In genomic region chr11:54303076-54303727, GRCm38 (mm10) we compare ENCODE assay signal across 8 mouse cellular contexts. TPM values are rescaled to one million over a fixed set of nuclear protein-coding genes. Genes with fewer than 3 reads are reported as not detected.
DNase-seq lines count a peak whose midpoint lies in the region; ATAC-seq and TF ChIP-seq lines count a peak whose summit lies in the region.

No protein-coding gene starts in this region.

- H3K9me3 ChIP-seq in heart, postnatal 0 days (replicated peaks; ENCODE audit: control insufficient read depth, low read length): no peaks in the 10 kb centered on the region
- H3K9me3 ChIP-seq in forebrain, embryonic 10.5 days: 0 out of 2 replicates have a peak, but pooled peaks cover 3% of the 10 kb centered on the region
- no peaks in the 10 kb centered on the region for H3K9me3 ChIP-seq in limb, embryonic 15.5 days
- no peaks in the 10 kb centered on the region for H3K9me3 ChIP-seq in stomach, embryonic 14.5 days (ENCODE audit: control insufficient read depth, low read depth, low read length)

- CTCF ChIA-PET in Patski (lab: Charles Lee): no interaction called here

- ATAC-seq in heart, postnatal 0 days (ENCODE audit: insufficient read depth, low read depth): no peak
- no peak for ATAC-seq in Patski
- ATAC-seq in limb, embryonic 15.5 days (ENCODE audit: insufficient number of reproducible peaks, low FRiP score, low TSS enrichment, low read depth): no peak
- ATAC-seq in stomach, embryonic 14.5 days (ENCODE audit: insufficient number of reproducible peaks, insufficient read depth, low FRiP score, low read depth): no peak

- peak; percentile 46 for DNase-seq in heart, postnatal 0 days (ENCODE audit: low spot score)
- no peak for DNase-seq in heart, postnatal 36 days
- peak; percentile 17 for DNase-seq in Patski (ENCODE audit: low read depth, low spot score)
- peak; percentile 45 for DNase-seq in forebrain, embryonic 10.5 days (ENCODE audit: extremely low spot score, low spot score)
- DNase-seq in thymus, postnatal 14 days: no peak
- no peak for DNase-seq in cerebellum, adult 11-12 months

- H3K4me2 ChIP-seq in heart, postnatal 0 days (ENCODE audit: low read depth, low read length): peak overlapping the region; percentile 78; the same call in 1 of the 2 replicates
- H3K4me2 ChIP-seq in limb, embryonic 15.5 days: peak overlapping the region; percentile 90; the same call in 1 of the 2 replicates
- peak overlapping the region; percentile 92; the same call in 1 of the 2 replicates for H3K4me2 ChIP-seq in stomach, embryonic 14.5 days (replicated peaks; ENCODE audit: low read depth, low read length)

- in situ Hi-C loops in Patski (cut with MboI; ENCODE audit: low pct_unique_long_range_greater_than_20kb): loop anchor here (10.0 to 25.0 kb wide), 2 partner anchors 112 to 509 kb away; no protein-coding TSS in a partner anchor

- POLR2A ChIA-PET in Patski (lab: Charles Lee): no interaction called here

- WGBS in heart, postnatal 0 days: 14% methylated on average over 6 of the region's 6 CpGs
- WGBS in forebrain, embryonic 10.5 days: 18% methylated on average over 6 of the region's 6 CpGs
- WGBS in limb, embryonic 15.5 days: 20% methylated on average over 6 of the region's 6 CpGs
- WGBS in stomach, embryonic 14.5 days: 24% methylated on average over 6 of the region's 6 CpGs

- peaks cover 24% of the 10 kb centered on the region for H3K27me3 ChIP-seq in heart, postnatal 0 days (ENCODE audit: control insufficient read depth, insufficient read depth, low read length)
- peaks cover 11% of the 10 kb centered on the region for H3K27me3 ChIP-seq in Patski
- H3K27me3 ChIP-seq in forebrain, embryonic 10.5 days (ENCODE audit: poor library complexity, severe bottlenecking): peaks cover 24% of the 10 kb centered on the region; the same call in 1 of the 2 replicates
- peaks cover 37% of the 10 kb centered on the region for H3K27me3 ChIP-seq in limb, embryonic 15.5 days
- 0 out of 2 replicates have a peak, but pooled peaks cover 3% of the 10 kb centered on the region for H3K27me3 ChIP-seq in stomach, embryonic 14.5 days (ENCODE audit: control insufficient read depth, insufficient read depth, low read length)

- H3K4me3 ChIP-seq in heart, postnatal 0 days (ENCODE audit: low read depth, low read length): no peak overlapping the region
- peak overlapping the region; percentile 82 for H3K4me3 ChIP-seq in forebrain, embryonic 10.5 days
- H3K4me3 ChIP-seq in limb, embryonic 15.5 days: no peak overlapping the region
- no peak overlapping the region for H3K4me3 ChIP-seq in stomach, embryonic 14.5 days (ENCODE audit: low read depth, low read length)

- H3K36me3 ChIP-seq in heart, postnatal 0 days (replicated peaks; ENCODE audit: control insufficient read depth, insufficient read depth, low read length): no peaks in the 10 kb centered on the region
- H3K36me3 ChIP-seq in forebrain, embryonic 10.5 days (replicated peaks): no peaks in the 10 kb centered on the region
- H3K36me3 ChIP-seq in limb, embryonic 15.5 days: no peaks in the 10 kb centered on the region
- H3K36me3 ChIP-seq in stomach, embryonic 14.5 days (ENCODE audit: control insufficient read depth, insufficient read depth, low read length): no peaks in the 10 kb centered on the region

- H3K9ac ChIP-seq in heart, postnatal 0 days (replicated peaks; ENCODE audit: low read depth, low read length): no peak overlapping the region
- no peak overlapping the region for H3K9ac ChIP-seq in limb, embryonic 15.5 days
- no peak overlapping the region for H3K9ac ChIP-seq in stomach, embryonic 14.5 days (replicated peaks; ENCODE audit: low read depth, low read length)

- peaks cover 6% of the 10 kb centered on the region; the same call in 1 of the 2 replicates for H3K4me1 ChIP-seq in heart, postnatal 0 days (ENCODE audit: control insufficient read depth, insufficient read depth)
- H3K4me1 ChIP-seq in forebrain, embryonic 10.5 days: peaks cover 30% of the 10 kb centered on the region
- peaks cover 9% of the 10 kb centered on the region for H3K4me1 ChIP-seq in limb, embryonic 15.5 days
- peaks cover 4% of the 10 kb centered on the region; the same call in 1 of the 2 replicates for H3K4me1 ChIP-seq in stomach, embryonic 14.5 days (ENCODE audit: control insufficient read depth, insufficient read depth, low read length)

- intact Hi-C loops in heart, postnatal 36 days (cut with DNase I): loop anchor here (10.0 kb wide), 1 partner anchor 172 kb away; no protein-coding TSS in a partner anchor

- TF ChIP-seq EP300 in heart, postnatal 0 days (IDR thresholded peaks at IDR 0.05; ENCODE audit: low read depth): no peak

- no peak overlapping the region for H3K27ac ChIP-seq in heart, postnatal 0 days (ENCODE audit: low read depth)
- H3K27ac ChIP-seq in forebrain, embryonic 10.5 days: peak overlapping the region; percentile 91
- H3K27ac ChIP-seq in limb, embryonic 15.5 days: no peak overlapping the region
- no peak overlapping the region for H3K27ac ChIP-seq in stomach, embryonic 14.5 days (ENCODE audit: low read length)

- TF ChIP-seq CTCF in heart, postnatal 0 days (IDR thresholded peaks at IDR 0.05; ENCODE audit: low read depth): no peak
- TF ChIP-seq CTCF in Patski (IDR thresholded peaks at IDR 0.05): no peak

RNA-seq across cellular contexts. Expression of gene Acsl6, which starts 0.4 kb away (rescaled TPM):
- 0.04 and 0.97 TPM in 2 replicates for total RNA-seq in heart, postnatal 0 days (2014; rRNA removed; ENCODE audit: low replicate concordance)
- polyA plus RNA-seq in heart, postnatal 0 days (2015; fragmentation: Nextera tagmentation; extraction: Ambion mirVana): 0.32 and 0.51 TPM in 2 replicates
- total RNA-seq in heart, postnatal 36 days (2021): 1 to 10 TPM; 3.1 to 5.9 TPM
- 0.42 TPM for polyA plus RNA-seq in Patski (2021)
- polyA plus RNA-seq in forebrain, embryonic 10.5 days (2016; fragmentation: Nextera tagmentation; extraction: Ambion mirVana): 11.3 and 12.1 TPM in 2 replicates
- 0.52 and 0.93 TPM in 2 replicates for polyA plus RNA-seq in limb, embryonic 15.5 days (2015; fragmentation: Nextera tagmentation; extraction: Ambion mirVana)
- 2.4 and 3.0 TPM in 2 replicates for polyA plus RNA-seq in stomach, embryonic 14.5 days (2014; fragmentation: Nextera tagmentation; extraction: Ambion mirVana)

RNA-seq across cellular contexts. Expression of gene Il3, which starts 36.1 kb away (rescaled TPM):
- not detected in 2 replicates for total RNA-seq in heart, postnatal 0 days (2014; rRNA removed; ENCODE audit: low replicate concordance)
- polyA plus RNA-seq in heart, postnatal 0 days (2015; fragmentation: Nextera tagmentation; extraction: Ambion mirVana): not detected in 2 replicates
- not detected for total RNA-seq in heart, postnatal 36 days (2021)
- polyA plus RNA-seq in Patski (2021): not detected
- polyA plus RNA-seq in forebrain, embryonic 10.5 days (2016; fragmentation: Nextera tagmentation; extraction: Ambion mirVana): not detected in 2 replicates
- polyA plus RNA-seq in limb, embryonic 15.5 days (2015; fragmentation: Nextera tagmentation; extraction: Ambion mirVana): not detected in 2 replicates
- not detected in 2 replicates for polyA plus RNA-seq in stomach, embryonic 14.5 days (2014; fragmentation: Nextera tagmentation; extraction: Ambion mirVana)

RNA-seq across cellular contexts. Expression of gene Csf2, which starts 53.7 kb away (rescaled TPM):
- total RNA-seq in heart, postnatal 0 days (2014; rRNA removed; ENCODE audit: low replicate concordance): not detected in 2 replicates
- not detected in 2 replicates for polyA plus RNA-seq in heart, postnatal 0 days (2015; fragmentation: Nextera tagmentation; extraction: Ambion mirVana)
- total RNA-seq in heart, postnatal 36 days (2021): not detected
- polyA plus RNA-seq in Patski (2021): 0.17 TPM
- polyA plus RNA-seq in forebrain, embryonic 10.5 days (2016; fragmentation: Nextera tagmentation; extraction: Ambion mirVana): not detected in 2 replicates
- polyA plus RNA-seq in limb, embryonic 15.5 days (2015; fragmentation: Nextera tagmentation; extraction: Ambion mirVana): not detected in 2 replicates
- polyA plus RNA-seq in stomach, embryonic 14.5 days (2014; fragmentation: Nextera tagmentation; extraction: Ambion mirVana): not detected in 2 replicates

Comparison
In these comparisons a context has a peak if more than half of its experiments do, and no peak if none do; other contexts are left out.
1. DNase-seq: peak in heart, postnatal 0 days (single experiment), Patski (single experiment) and forebrain, embryonic 10.5 days (single experiment); none in heart, postnatal 36 days (0 of 2), thymus, postnatal 14 days (single experiment) and cerebellum, adult 11-12 months (single experiment).
2. Peak in every context shown above with its lines, with median percentiles within 50 percentile points of each other: H3K4me2 ChIP-seq.